ENCODE assay signal across 22 mouse cellular contexts in the genomic region with DNA sequence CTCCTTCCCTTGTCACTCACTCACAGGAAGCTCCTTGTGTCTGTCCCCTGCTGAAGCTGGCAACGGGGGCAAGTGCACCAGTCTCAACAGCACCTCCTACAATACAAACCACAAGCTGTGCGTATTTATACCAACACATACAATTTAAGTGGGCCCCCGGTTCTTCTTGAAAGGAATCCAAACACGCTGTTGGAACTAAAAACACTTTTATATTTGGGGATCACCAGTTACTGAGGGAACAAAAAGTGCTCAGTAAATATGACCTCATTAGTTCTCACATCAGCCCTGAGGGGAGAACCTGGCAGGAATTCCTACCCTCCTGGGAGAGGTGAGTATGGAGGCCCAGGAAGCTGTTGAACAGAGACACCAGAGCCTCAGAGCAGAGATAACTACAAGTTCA.
"Had no signal": no experiment of that assay in that cellular context is flagged by ENCODE, and none has a peak within 500 bp of the region (broad histone marks: within the 10 kb centered on the region; RNA-seq: fewer than 3 reads in every experiment).

No protein-coding gene starts in this region.

- H3K9ac ChIP-seq: limb, embryonic 13.5 days; liver, embryonic 13.5 days; lung, embryonic 14.5 days; midbrain, embryonic 13.5 days; neural tube, embryonic 13.5 days had no signal

- ATAC-seq: intestine, postnatal 0 days; lung, postnatal 0 days; midbrain, embryonic 13.5 days; midbrain, embryonic 16.5 days had no signal

- H3K4me3 ChIP-seq: layer of hippocampus, adult 2 months; limb, embryonic 10.5 days; limb, embryonic 13.5 days; liver, embryonic 13.5 days; megakaryocyte, embryonic 14.5 days; midbrain, embryonic 10.5 days; midbrain, embryonic 13.5 days; myocyte; neural tube, embryonic 13.5 days had no signal

- H3K27ac ChIP-seq: layer of hippocampus, adult 2 months; limb, embryonic 10.5 days; limb, embryonic 13.5 days; liver, embryonic 13.5 days; macrophage; midbrain, embryonic 10.5 days; midbrain, embryonic 13.5 days; neural tube, embryonic 13.5 days had no signal

- H3K36me3 ChIP-seq: limb, embryonic 10.5 days; limb, embryonic 13.5 days; liver, embryonic 13.5 days; midbrain, embryonic 10.5 days; midbrain, embryonic 13.5 days; neural tube, embryonic 13.5 days had no signal

- DNase-seq: kidney, postnatal 25 days; layer of hippocampus, adult 9-11 months; liver, embryonic 13.5 days; lung, embryonic 14.5 days; retina, postnatal 1 day; right cerebral cortex, postnatal 25 days; spleen, adult 18-20 months; thymus, adult 2 months; thymus, postnatal 14 days; thymus, postnatal 4 days had no signal

- H3K4me2 ChIP-seq: limb, embryonic 13.5 days; liver, embryonic 13.5 days; lung, embryonic 14.5 days; midbrain, embryonic 13.5 days; neural tube, embryonic 13.5 days had no signal

- H3K9me3 ChIP-seq: limb, embryonic 10.5 days; limb, embryonic 13.5 days; liver, embryonic 13.5 days; megakaryocyte, embryonic 14.5 days; midbrain, embryonic 10.5 days; midbrain, embryonic 13.5 days; neural tube, embryonic 13.5 days had no signal

- H3K4me1 ChIP-seq: limb, embryonic 10.5 days; midbrain, embryonic 10.5 days; midbrain, embryonic 13.5 days had no signal

- H3K27me3 ChIP-seq: limb, embryonic 13.5 days; liver, embryonic 13.5 days; neural tube, embryonic 13.5 days had no signal
